Mouse (Mus musculus) spleen, postnatal 36 days (tissue): Measurements from ENCODE around the gene Cpn1.

ENCODE experiments used
- DNase-seq, 2 experiments: peaks; one replicate each; pipeline ENCODE4 v3.0.0; 2022; ENCODE audit warnings: low spot score in 2 of 2, mixed read lengths in 1 of 2

The Cpn1 gene

DNA sequence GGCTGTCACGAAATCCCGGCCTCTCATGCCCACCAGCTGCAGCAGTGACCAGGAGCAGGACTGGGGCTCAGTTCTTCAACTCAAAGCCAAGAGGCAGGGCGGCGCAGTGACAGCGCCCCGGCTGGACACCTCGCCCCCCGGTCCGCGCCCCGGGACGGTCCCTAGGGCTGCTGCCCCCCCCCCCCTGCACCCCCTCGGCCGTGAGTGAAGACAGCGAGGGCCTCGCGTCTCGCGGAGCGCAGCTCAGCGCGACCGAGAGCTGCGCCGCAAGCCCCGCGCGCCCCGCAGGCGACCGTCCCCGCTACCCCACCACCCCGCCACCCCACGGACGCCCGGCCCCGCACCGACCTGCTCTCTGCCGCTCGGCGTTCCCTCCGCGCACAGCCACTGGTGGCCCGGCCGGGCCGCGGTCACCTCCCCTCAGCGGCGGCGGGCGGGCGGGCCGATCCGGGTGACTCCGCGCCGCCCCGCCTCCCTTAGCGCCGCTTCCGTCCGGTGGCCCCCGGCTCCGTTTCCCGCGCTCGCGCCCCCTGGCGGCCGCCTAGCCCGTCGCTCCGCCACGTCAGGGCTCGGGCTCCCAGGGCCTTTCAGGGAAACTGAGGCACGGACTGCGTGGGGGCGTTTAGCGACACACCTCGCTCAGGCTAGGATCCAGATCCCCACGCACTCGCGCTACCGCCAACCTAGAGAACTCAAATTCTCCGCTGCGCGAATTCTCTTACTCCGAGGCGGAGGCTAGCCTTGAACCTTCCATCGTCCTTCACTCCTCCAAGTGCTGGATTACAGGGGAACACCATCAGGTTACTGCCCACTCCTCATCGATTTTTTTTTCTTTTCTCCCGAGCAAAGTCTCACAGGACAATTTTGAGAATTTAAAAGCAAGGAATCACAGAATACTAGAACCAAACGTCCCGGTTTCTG lies 46.3 kb downstream of the Cpn1 start, which contains the start of gene Dnmbp:
Gene Dnmbp (minus strand): TSS at position 423 of the 921 bp plus-strand sequence.
- DNase-seq: peak; percentile 74

- DNase-seq: no peak
Observed at GRCm38 (mm10) chr19:43939171-43939768, 47.1 kb downstream of the Cpn1 start.

DNA sequence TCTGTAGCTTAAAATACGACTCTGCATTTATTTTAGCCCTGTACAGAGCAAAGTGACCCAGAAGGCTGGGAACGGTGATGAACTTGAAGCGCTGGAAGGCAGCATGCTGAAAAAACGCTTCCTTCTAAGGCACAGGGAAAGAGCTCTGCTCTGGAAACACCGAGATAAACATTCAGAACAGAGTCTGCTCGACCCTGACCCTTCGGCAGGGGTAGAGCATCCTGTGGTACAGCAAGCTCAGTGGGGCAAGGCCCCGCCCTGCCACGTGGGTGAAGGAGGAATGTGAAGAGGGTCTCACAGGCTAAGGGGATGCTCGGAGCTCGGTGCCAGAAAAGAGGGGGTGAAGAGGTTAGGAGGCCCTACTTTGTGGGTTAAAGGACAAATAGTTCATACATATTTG lies 48.0 kb downstream of the Cpn1 start:
- no peak for DNase-seq

DNA sequence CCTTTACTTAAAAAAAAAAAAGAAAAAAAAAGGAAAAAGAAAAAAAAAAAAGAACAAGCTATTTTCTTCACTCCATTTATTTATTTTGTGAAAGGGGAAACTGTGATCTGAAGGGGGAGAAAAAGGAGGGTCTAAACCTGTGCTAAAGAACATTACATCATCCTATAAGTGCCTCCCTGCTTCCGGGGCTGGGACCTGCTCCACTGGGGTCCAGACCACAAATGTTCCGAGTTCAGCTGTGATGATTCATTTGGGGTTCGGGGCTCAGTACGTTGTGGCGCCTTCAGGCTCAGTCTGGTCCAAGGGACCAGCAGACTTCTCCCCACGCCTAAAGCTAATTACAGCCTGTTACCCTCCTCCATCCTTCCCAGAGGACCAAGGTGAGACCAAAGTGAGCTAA lies 55.4 kb downstream of the Cpn1 start:
- DNase-seq: no peak

DNA sequence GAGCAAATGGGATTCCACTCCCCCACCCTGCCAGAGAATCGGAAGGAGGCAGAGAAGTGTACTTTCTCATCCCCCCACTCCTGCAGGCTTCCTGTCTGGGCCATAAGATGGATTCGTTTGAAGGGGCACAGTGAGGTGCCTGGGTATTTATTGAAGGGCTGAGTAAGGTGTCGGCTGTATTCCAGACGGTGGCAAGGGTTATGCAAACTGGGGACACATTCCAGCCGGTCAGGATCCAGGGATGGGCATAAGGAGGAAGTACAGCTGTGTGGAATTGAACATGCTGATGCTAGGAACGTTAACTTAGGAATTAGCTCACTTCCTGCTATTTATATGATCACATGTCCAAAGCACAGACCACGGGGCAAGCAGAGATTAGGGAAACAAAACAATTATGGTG lies 56.0 kb downstream of the Cpn1 start:
- no peak for DNase-seq

DNA sequence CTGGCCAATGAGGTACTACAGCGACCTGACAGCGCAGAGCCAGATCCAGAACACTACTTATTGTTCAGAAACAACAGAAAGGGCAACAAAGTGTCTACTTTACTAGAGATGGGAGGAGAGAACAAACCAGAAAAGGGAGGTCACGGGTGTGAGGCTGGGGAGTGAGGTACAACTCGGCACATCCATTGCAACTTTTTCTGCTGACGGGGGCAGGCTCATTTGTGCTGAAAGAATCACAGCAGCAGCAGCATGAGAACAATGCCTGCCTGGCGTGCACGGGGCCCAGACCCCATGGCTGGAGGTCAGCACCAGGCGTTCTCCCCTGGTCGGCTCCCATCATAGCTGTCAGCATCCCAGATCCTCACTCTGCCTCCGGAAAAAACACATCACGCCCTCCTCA lies 56.5 kb downstream of the Cpn1 start:
- no peak for DNase-seq

DNA sequence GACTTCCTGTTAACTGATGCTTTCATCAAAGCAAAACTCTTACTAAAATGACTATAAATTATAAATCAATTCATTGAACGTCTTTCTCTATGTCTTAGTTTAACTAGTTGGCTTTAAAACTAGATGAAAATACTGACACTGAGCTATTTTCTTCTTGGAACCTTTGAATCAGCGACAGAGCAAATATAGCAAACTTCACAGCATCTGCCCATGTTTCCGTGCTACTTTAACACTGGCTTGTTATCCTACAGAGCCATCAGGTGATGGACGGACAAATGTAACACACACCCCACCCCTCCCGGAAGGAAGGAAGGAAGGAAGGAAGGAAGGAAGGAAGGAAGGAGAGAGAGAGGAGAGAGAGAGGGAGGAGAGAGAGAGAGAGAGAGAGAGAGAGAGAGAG lies 58.4 kb downstream of the Cpn1 start:
- no peak for DNase-seq

DNA sequence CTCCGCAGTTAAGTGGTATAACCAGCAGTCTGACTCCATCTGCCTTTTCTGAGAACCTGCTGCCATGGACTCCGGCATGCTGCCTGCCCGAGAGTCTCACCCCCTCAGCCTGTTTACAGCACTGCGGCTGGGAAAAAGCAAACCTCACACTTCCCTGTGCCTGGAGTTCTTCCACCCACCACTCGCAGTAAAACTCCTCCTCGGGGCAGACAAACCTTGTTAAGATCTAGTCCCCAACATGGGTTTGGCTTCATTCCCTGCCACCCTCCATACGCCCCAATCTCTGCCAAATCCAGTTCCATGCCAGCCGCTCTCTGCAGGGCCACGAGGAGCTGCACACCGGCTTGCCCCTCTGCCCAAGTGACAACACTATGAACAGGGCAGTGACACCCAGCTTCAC lies 59.3 kb downstream of the Cpn1 start:
- no peak for DNase-seq

- no peak for DNase-seq
Observed at GRCm38 (mm10) chr19:43926141-43926987, 60.0 kb downstream of the Cpn1 start.

GRCm38 (mm10) chr19:43924361-43924760 lies 62.0 kb downstream of the Cpn1 start:
- no peak for DNase-seq

DNA sequence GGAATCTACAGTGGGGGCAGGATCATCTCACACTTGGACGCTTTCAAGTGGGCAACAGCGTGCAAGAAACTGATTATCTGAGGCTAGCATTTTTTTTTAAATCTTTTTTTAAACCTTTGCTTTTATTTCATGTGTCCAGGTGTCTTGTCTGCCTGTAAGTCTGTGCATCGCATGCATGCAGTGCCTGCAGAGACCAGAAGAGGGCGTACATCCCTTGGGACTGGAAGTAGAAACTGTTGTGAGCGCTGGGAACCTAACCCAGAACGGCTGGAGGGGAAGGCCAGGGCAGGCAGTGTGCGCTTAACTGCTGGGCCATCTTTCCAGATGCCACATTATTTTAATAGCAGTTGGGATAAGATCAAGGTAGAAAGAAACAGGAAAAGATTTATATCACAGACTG lies 63.4 kb downstream of the Cpn1 start:
- DNase-seq: no peak

DNA sequence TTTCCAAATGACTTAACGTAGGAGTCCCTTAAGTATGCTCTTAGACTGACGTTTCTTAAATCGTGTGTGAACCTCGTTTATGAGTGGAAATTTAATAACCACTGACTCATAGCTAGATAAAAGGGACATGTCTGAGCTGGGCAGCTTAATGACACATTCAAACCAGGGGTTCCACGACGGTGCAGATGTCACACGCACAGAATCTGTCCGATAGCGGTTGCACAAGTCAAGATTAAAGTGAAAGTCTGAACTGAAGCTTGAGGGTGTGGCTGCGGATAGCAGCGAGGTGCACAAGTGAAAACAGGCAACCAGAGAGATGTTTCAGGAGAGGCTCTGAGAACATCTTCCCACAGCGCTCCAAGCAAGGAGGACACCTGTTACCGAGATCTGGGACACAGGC lies 64.9 kb downstream of the Cpn1 start:
- no peak for DNase-seq

- no peak for DNase-seq
Observed at GRCm38 (mm10) chr19:43920453-43921300, 65.7 kb downstream of the Cpn1 start.

GRCm38 (mm10) chr19:43919841-43920240 lies 66.5 kb downstream of the Cpn1 start:
- DNase-seq: no peak

- DNase-seq: no peak
Observed at GRCm38 (mm10) chr19:43918834-43919233, 67.5 kb downstream of the Cpn1 start.

- DNase-seq: no peak
Observed at GRCm38 (mm10) chr19:43917763-43918162, 68.6 kb downstream of the Cpn1 start.

- DNase-seq: no peak
Observed at GRCm38 (mm10) chr19:43917406-43917691, 69.0 kb downstream of the Cpn1 start.

DNA sequence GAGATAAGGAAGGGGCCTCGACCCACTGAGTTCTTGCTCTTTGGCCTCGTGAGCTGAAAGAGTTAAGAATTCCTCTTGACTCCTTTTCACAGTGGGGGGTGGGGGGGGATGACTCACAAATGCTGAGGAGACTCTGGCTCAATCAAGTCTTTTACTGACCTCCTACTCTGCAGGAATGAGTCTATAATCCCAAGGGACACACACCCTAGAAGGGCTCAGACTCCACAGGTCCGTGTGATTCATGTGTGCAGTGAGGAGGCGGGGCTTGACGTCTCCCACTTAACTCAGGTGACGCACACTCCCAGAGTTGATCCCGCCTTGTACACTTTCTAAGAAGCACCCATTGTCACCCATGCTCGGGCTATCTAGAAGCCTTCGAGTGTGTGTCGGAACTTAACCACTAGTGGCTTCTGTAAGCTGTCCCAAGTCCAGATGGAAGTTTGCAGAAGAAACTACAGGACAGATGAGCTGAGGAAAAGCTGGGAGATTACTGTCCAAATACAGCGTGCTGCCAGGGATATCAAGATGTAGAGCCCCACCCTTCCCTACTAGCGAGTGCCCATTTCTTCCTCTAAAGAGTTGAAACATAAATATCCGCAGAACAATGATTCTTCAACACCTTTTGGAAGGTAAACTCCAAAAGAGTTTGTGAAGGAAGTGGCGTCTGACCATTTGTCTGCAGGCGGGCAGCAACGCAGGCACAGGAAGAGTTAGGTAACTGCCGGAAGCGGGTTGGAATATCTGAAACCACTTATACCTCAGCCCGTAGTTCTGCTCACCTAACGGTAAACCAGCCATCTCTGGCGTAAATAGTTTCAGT lies 69.6 kb downstream of the Cpn1 start:
- DNase-seq: peak in 1 of 2 experiments; percentile 16

- no peak for DNase-seq
Observed at GRCm38 (mm10) chr19:43915431-43915830, 70.9 kb downstream of the Cpn1 start.

- DNase-seq: no peak
Observed at GRCm38 (mm10) chr19:43914986-43915385, 71.4 kb downstream of the Cpn1 start.
